Mouse (Mus musculus): ENCODE data around the gene Mob3a.

Mob3a gene

DNA sequence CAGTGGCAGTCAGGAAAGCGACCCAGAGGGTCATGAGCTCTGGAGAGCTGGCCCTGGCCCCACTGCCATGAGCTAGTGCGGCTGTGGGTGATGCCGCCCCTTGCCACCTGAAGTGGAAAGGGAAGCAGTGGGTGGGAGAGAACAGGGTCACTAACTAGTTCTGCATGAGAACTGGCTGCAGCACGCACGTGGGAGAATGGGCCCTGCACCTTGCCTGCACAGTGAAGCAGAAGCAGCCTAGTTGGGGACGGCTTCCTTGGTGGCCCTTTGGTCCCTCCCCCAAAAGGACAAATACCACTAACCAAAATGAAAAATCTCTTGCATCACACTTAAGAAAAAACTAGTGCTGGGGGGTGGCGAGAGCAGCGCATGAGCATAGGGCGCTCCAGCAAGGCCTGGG, 3.2 kb downstream of the Mob3a start:
- DNase-seq: no peak

DNA sequence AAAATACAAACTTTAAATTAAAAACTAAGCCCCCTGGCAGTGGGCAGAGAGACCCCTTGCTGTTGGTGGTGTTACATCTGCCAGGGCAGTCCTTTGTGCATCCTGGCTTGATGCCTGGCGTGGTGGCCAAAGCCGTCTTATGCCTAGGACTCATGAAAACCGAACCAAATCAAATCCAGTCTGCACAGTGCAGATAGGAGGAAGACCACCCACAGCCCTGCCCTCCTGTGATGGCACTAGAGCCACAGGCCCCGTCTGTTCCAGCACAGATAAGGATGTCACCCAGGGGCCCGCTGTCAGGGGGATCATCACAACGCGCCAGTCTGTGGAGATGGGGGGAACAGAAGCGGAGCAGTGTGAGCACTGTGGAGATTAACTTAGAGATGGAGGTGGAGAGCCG, 4.0 kb downstream of the Mob3a start:
- DNase-seq: peak; percentile 93

DNA sequence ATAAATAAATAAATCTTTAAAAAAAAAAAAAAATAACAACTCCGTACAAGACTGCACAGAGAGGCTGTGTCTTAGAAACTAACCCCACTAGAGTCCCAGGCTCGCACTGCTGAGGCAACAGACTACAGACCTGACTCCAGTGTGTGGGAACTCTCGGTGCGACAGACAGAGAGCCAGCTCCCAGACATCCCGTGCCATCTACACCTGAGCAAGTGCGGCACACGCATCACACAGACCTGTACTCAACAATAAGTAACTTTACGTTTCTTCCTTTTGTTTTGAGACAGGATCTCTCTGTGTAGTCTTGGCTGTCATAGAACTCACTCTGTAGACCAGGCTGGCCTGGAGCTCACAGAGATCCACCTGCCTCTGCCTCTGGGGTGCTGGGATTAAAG, 4.4 kb downstream of the Mob3a start:
- no peak for DNase-seq

DNA sequence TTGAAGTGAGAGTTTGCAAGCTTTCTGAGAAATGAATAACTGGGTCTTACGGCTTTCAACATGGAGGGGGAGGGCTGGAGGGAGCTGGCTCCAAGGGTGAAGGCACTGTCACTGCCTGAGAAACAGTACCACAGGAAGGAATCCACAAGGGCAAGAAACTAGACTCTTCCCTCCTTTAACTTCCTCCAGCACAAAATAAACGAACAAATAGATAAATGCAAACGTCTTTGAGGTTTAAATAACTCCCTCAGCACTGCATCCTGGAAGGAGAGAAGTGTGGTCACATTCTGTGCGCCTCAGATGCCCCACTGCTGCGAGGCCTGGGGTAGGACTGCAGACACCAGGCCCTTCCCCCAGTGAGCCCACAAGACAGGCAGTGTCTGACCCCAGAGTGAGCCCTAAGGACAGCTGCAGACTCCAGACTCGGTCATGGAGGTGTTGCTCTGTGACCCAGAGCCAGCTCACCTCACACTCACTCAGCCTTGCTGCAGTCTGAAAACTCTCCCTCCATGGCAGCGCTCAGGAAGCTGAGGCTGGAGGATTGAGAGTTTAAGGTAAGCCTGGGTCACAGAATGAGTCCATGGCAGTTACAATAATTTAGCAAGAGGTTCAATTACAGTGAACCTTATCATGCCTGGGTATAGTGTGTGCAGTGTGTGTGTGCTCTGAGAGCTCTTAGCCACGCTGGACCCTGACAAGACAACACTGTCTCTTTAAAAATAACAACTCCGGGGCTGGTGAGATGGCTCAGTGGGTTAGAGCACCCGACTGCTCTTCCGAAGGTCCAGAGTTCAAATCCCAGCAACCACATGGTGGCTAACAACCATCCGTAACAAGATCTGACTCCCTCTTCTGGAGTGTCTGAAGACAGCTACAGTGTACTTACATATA, 5.0 kb downstream of the Mob3a start:
- DNase-seq: no peak

DNA sequence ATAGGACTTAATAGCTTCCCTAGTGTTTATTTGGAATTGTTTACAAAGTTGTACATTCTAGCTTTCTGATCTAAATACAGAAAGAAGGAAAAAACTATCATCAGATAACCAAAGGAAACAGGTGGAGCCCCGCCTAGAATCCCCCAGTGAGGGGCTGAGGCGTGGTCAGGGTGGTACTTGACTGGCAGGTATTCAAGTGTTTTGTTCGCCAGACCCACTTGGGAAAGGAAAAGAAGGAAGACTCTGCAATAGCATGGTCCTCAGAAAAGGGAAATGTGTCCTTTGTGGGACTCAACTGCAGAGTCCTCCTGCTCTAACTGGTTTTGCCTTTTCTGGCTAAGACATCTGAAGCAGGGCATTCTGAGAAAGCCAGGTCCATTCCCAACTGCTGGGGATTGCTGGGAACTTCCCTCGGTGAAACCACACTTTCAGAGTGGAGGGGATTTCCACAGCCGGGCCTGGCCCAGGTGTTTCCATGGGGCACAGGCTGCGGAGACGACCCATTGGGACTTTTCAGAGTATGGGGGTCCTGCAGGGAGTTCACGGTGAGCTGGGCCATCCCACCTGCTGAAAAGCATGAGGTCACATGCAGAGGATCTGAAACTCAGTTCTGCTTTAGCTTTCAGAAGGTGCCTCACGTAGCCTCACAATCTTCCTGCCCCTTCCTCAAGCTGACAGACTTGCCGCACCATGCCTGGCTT, 5.8 kb downstream of the Mob3a start:
- DNase-seq: peak; percentile 42

DNA sequence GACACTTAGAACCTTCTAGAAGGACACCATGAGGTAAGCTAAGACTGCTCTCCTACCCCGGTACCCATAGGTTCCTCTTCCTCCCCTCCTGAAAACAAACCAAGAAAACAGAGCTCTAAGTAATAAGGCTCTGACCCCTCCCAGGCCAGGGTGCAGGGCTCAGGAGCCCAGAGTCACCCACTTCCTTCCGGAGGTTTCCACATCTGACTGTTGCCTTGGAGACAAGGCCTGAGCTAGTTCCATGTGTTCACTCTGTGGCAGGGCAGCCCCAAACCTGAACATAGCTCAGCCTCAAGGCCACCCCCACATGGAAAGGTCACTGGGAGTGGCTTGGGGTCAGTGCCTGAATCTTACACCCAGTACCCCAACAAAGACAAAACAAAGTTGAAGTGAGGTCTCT, 6.6 kb downstream of the Mob3a start:
- peak; percentile 67 for DNase-seq

DNA sequence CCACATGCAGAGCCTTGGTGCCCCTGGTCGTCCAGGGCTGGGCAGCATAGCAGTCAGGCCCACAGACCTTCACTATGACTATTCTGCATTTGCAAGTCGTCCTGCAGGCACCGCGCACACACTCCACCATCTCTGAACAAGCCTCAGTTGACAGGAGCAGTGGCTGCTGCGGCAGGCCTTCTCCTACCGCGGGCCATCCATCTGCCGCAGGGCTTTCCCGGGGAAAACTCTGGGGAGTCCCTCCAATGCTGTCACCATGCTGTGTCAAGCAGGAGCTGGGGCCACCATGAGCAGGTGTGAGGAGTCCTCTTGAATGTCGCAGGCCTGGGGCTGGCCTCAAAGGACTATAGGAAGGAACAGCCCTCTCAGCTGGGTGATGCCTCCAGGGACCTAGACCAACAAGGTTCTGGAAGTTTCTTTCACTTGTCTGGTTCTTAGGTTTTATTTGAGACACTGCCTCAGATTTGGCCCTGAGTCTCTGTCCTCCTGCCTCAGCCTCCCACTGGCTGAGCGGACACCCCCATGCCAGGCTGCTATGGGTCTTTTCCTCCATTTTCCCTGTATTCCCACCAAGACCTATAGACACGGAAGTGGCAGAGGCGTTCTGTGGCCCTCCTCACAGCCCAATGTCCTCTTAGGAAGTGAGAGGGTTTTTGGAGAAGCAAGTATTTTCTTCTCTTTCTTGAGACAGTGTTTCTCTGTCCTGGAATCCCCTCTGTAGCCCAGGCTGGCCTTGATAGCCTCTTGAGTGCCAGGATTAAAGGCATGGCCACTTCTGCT, 7.4 kb downstream of the Mob3a start:
- DNase-seq: no peak

DNA sequence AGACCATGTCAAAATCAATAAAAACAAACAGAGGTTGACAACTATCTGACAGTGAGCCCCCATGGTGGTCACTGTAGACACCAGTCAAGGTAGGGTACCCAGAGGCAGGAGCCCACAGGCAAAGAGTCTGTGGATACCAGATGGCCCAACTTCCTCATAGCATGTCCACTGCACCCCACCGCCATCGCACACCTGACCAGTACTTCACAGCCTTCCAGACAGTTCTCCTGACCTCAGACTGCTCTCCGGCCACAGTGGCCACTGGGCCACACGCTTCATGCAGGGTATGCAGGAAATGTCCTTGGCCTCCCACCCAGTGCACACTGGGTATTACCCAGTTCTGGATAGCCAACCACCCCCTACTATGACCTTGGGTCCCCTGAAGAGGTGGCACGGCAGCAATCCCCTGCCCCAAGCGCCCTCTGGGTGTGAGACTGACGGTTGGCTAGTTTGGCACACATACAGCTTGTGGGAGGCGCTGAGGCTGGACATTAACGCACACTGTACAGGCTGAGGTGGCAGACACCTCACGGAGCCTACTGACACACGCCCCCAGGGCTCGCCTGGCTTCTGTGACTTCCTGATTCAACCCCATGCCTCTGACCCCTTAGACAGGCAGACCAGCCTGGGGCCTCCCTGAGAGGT, 8.3 kb downstream of the Mob3a start:
- no peak for DNase-seq

DNA sequence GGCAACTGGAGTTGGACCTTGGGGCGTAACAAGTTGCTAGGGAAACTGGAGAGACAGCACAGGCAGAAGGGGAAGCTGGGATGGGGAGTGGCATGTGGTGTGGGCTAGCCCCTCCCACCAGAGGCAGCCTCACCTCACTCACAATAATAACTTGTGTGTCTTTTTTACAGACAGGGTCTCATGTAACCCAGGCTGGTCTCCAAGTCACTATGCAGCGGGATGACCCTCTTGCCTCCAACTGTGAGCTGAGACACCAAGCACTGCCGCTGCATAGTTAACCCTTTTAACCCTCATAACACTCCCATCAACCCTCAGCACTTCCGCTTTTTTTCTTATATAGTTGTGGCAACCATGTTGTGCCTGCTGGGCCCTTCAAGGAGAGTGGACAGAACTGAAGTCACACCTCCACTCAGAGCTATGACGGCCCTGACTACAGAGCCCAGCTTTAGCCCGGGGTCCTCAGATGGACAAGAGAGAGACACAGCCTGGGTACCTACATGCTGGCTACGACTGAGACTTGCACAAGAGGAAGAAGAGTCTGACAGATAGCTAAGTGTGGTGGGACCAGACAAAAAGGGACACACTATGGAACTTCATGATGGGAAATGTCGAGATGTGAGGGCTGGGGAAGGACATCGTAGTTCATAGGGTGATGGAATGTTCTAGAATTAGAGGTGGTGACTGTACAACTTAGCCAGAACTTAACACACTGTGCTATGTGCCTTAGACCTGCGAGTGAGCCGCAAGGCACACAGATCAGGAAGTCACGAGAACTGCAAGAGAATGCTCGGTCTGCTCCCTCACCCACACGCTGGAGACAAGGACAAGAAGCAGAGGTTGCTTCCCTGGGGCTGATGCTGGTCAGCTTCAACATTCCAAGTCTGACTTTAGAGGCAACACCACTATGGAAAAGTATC, 9.3 kb downstream of the Mob3a start:
- DNase-seq: peak; percentile 48

DNA sequence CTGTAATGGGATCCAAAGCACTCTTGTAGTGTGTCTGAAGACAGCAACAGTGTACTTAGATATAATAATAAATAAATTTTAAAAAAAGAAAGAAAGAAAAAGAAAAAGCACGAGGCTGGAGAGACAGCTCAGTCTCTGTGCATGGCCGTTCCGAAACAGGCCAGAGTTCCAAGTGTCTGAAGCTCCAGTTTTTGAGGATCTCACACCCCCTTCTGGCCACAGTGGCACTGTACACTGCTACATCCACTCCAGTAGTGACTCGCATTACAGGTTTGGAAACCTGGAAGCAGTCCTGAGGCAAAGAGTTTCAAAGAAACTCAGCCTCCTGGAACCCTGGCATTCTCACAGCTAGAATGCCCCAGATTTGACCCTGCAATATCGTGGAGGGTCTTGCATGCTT, 13.9 kb downstream of the Mob3a start:
- peak; percentile 79 for DNase-seq

DNA sequence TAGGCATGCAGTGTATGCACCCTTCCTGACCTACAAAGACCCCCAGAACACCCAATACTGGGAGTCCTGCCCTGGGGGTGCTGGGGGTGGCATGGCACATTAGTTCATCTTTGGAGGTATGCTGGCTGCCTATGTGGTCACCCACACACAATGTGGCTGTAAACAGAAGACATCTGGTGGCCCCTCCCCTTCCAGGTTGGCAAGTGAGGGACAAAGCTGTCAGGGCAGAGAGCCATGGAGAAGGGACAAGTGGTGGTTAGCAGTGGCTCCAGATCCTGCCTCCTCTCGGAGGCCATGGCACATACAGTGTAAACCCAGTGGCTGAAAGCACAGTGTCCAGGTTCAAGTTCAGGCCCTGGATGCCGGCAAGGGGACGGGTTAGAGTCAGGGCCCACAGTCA, 15.2 kb downstream of the Mob3a start:
- no peak for DNase-seq

DNA sequence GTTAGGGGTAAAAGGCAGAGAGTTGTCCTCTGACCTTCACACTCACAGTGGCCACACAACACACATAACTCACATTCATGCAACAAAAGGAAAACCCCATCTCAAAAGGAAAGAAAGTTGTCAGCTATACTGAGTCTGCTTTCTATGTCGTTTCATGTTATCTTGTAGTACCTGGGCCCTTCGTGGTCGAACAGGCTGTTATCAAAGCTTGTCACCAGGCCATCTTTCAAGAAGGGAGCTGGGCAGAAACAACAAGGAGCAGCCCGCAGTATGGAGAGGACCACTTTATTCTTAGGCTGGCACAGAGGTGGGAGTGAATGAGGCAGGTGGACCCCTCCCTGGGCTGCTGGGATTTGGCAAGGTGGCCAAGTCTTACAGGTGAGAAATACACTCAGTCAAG, 16.8 kb downstream of the Mob3a start:
- DNase-seq: peak; percentile 78

DNA sequence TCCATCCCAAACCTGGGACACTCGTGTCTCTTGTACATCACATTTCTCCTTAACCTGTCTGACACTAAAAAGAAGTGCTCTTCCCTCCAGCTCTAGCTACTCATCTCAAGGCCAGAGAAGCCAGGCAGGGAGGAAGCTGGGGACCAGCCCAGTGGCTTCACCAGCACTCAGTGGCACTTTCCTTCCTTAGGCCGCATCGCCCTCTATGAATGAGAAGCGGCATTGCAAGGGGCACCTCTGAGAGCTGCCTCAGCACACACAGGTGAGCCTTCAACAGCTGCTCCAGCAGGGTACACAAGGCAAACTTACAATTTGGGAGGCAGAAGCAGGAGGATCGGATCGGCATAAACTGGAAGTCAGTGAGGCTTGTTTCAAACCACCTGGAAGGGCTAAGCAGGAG, 17.6 kb downstream of the Mob3a start:
- DNase-seq: peak; percentile 87

DNA sequence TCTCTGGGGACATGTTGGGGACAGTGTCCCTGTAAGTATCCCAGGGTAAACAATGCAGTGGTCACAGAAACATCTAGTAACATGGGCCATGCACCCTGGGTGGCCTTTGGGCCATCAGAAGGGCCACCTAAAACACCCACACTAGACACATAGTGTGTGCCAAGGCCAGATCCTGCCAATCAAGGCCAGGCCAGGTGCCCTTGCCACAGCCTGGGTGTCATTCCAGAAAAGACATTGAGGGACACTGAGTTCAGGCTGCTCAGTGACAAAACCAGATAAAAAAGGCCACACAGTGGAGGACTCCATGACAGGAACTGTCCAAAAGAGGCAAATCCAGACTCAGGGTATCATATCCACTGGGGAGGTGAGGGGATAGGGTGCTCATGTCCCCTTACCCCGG, 18.1 kb downstream of the Mob3a start:
- no peak for DNase-seq

DNA sequence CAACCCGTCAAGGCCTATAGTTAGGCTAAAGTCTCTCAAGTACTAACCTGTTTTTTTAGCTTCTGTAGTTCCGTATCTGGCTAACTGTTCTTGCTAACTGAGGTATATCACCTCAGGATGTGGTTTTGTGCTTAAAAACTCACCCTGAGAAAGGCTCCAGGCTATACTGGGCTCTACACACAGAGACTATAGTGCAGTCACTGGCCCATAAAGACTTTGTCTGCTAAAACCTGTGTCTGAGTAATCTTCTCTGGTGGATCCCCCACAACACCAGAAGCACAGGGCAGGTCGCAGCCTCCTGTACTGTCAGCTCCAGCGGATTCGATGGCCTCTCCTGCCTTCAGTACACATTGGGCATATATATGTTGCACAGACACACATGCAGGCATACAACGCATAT, 19.8 kb downstream of the Mob3a start:
- no peak for DNase-seq

DNA sequence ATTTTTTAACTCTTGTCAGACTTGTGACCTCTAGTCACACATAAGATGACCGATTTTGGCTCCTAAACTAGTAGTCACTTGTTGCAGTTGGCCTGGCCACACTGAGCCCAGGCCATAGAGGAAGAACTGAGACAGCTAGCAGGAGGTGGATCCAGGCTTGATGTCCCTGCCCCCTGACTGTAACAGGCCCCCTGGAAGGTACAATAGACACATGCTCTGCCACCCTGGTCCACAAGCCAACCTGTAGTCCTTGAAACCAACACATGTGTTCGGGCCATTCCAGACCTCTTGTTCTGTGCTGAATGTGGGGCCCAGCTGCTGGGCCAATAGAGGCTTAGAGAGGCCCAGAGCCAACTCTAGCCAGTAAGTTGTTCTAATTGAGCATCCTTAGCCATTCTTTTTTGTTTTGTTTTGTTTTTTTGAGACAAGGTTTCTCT, 21.5 kb downstream of the Mob3a start:
- no peak for DNase-seq

DNA sequence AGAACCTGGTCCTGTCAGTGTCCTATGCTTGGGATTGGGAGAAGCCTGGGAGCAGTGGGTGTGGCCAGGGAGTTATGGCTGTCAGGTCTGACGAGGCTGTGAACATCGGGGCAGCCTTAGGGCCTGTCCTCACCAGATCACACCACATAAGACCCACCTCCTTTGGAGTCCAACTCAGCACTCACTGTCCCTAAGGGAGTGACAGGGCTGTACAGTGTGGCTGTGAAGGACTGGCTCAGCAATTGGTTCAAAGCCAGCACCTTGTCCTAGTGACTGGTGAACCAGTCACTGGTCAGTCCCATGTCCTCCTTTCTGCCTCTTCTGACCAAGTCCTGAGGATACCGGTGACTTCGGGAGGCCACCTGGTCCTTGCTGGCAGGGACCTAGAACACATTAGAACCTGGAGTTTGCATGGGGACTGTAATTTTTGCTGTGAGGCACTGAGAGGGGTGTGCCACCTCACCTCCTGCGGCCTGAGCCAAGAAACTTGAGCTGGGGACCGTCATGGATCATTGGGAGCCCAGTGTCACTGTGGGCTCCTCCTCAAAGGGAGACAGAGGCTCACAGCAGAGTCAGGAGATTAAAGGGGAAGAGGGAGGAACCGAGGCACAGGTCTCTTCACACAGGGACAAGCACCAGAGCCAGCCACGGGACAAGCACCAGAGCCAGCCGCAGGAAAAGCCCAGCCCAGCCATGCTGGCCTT, 22.1 kb downstream of the Mob3a start:
- no peak for DNase-seq

DNA sequence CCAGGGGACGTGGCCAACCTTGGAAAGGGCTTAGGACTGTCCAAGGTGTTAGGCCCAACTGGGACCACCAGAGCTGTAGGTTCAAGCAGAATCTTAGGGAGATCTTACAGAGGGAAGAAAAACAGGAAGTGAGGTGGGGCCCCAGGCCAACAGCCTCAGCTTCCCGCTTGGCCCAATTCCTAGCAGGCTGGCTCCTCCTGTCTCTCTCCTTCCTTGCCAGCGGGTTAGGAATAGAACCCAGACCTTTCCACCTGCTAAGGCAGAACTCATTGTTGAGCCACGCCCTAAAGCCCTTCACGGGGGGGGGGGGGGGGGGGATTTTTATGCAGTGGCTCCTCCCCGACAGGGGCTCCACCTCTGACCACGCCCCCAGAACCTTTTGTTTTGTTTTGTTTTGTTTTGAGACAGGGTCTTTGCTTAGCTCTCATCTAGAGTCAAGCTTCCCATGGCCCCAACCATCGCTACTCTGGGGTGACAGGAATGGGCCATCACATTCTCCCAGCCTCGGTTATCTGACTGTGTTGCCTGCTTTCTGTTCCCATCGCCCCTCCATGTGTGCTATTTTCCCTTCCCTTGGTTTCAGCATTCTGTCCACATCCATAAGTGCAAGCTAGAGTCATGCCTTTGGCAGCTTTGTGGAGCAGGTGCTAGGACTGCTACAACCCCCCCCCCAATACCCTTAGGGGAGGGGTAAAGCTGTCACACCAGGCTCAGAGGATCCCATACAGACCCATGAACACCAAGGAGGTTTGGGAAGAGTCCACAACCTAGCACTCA, 23.0 kb downstream of the Mob3a start:
- DNase-seq: peak; percentile 75

DNA sequence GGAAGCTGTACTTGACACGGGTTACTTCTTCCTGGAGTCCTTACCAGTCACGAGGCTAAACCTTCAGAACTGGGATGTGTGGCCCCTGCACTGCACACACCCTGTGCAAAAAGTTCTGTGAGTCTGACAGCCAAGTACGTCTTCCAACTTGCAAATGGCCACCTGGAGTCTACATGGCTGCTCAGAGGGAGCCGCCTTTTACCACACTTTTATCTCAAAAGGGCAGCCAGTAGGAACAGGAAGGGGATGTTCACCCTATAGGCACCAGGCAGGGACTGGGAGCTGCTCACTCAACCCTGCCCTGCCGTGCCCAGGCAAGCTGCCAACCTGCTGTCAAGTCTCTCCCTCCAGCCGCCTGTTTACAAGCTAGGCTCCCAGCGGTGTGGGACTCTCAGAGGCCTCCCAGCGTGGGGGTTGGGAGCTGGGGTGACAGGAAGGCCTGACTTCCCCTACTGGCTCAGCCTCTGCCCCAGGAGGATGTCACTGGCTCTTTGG, 23.8 kb downstream of the Mob3a start, which contains the start of gene Mknk2:
Gene Mknk2, minus strand, starts transcription at position 171 of the 495 bp plus-strand sequence.
- DNase-seq: peak; percentile 91

Measured in liver (tissue).